Mouse (Mus musculus) liver, embryonic 15.5 days (tissue): ENCODE measurements at regions not wholly inside any gene's neighbourhood (a gene's known extent, or its start where the extent isn't known, plus 50 kb on each side); places are given as distances from the start of the nearest gene placed in this dataset.

Experiments
- ATAC-seq: fragments of 200-750 bp; cut with Nextera tagmentation; 2 replicates; pipeline ENCODE4 v1.8.0; 2017; ENCODE audit warnings: moderate number of reproducible peaks, mild to moderate bottlenecking, moderate library complexity; ENCODE audit not compliant: insufficient read depth
- H3K27ac ChIP-seq: fragments of 300-500 bp; sonication (generic); replicated peaks from 2 replicates; pipeline ENCODE4 v1.5.1; 2015; ENCODE audit warnings: mild to moderate bottlenecking, inconsistent platforms
- H3K27me3 ChIP-seq: fragments of 300-500 bp; sonication (generic); 2 replicates; pipeline ENCODE4 v1.6.1; 2015; ENCODE audit warnings: mild to moderate bottlenecking, inconsistent platforms
- H3K36me3 ChIP-seq: fragments of 300-500 bp; sonication (generic); replicated peaks from 2 replicates; pipeline ENCODE4 v1.6.1; 2015; ENCODE audit warnings: moderate library complexity, mild to moderate bottlenecking, inconsistent platforms
- H3K4me1 ChIP-seq: fragments of 300-500 bp; sonication (generic); replicated peaks from 2 replicates; pipeline ENCODE4 v1.6.1; 2015; ENCODE audit warnings: inconsistent platforms
- H3K4me2 ChIP-seq: fragments of 300-500 bp; sonication (generic); 2 replicates; pipeline ENCODE4 v1.6.1; 2015; ENCODE audit warnings: moderate library complexity, mild to moderate bottlenecking, inconsistent platforms
- H3K4me3 ChIP-seq: fragments of 300-500 bp; sonication (generic); replicated peaks from 2 replicates; pipeline ENCODE4 v1.5.1; 2015; ENCODE audit warnings: mild to moderate bottlenecking, inconsistent platforms
- H3K9ac ChIP-seq: fragments of 300-500 bp; sonication (generic); 2 replicates; pipeline ENCODE4 v1.6.1; 2015; ENCODE audit warnings: moderate library complexity, mild to moderate bottlenecking, inconsistent platforms
- H3K9me3 ChIP-seq: fragments of 300-500 bp; sonication (generic); replicated peaks from 2 replicates; pipeline ENCODE4 v1.6.1; 2016; ENCODE audit warnings: inconsistent platforms
- WGBS: fragments of 180-500 bp; shearing (Covaris S2); methylation state at CpG from one replicate; pipeline ENCODE4 v1.1.7; 2015; ENCODE audit warnings: mixed read lengths; ENCODE audit not compliant: insufficient replicate concordance; 5-methylcytosine and 5-hydroxymethylcytosine counted together

DNA sequence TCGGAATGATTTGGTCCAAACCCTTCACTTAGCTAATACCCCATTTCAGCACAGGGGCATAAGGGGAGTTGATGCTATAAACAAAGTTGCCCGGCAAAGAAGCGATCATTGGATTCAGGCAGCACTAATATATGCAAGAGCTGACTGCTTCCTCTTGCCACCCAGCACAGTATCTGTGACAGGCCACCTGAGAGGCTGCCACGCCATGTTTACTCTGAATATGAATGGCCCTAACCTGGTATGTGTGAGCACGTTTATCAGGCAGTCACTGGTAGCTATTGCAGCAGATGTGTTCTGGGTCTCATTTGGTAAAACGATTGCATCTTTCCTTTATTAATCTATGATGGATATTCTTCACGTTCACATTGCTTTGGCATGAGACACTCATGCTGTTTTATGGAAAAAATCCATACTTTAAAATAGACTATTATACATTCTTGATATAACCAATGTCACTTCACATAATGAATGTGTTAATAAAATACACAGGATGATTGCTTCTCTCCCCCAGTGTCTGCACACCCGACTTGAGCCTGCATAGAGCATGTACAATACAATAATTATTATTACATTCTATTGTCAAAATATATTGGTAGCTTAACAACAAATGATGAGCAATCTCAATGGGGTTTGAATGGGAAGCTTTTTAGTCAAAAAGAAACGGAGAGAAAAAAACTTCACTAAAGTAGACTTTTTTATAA is 375.2 kb downstream of the Adgrl2 start:
- Histone ChIP-seq H3K4me3 (no peak overlapping the region), H3K4me2 (no peak overlapping the region), H3K4me1 (no peaks in the 10 kb centered on the region), H3K36me3 (no peaks in the 10 kb centered on the region), H3K27me3 (no peaks in the 10 kb centered on the region), H3K9me3 (0 out of 2 replicates have a peak, but pooled peaks cover 2% of the 10 kb centered on the region), H3K9ac (no peak overlapping the region), H3K27ac (no peak overlapping the region)
- ATAC-seq = no peak
- WGBS = 56% methylated on average over 9 of the region's 9 CpGs

DNA sequence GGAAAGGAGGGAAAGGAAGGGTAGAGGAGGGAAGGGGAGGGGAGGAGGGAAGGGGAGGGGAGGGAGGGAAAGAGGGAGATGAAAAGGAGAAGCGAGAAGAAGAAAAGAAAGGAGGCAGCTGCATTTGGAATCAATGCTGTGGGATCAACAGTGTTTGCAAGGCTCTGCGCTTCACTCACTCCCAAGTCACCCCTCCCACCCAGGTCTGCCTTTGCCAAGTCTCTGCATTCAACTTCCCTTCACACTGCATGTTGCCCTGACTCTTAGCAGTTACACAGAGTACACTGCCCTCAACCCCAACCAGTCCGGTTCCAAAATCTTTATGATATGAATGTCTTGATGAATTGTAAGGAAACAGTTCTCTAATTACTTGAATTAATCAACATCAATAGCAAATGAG is 376.9 kb downstream of the Adgrl2 start:
- Histone ChIP-seq H3K4me2 (no peak overlapping the region), H3K36me3 (no peaks in the 10 kb centered on the region), H3K4me3 (no peak overlapping the region), H3K27ac (no peak overlapping the region), H3K4me1 (no peaks in the 10 kb centered on the region), H3K27me3 (no peaks in the 10 kb centered on the region), H3K9me3 (0 out of 2 replicates have a peak, but pooled peaks cover 2% of the 10 kb centered on the region), H3K9ac (no peak overlapping the region)
- 54% methylated on average over 3 of the region's 3 CpGs for WGBS
- ATAC-seq = no peak

DNA sequence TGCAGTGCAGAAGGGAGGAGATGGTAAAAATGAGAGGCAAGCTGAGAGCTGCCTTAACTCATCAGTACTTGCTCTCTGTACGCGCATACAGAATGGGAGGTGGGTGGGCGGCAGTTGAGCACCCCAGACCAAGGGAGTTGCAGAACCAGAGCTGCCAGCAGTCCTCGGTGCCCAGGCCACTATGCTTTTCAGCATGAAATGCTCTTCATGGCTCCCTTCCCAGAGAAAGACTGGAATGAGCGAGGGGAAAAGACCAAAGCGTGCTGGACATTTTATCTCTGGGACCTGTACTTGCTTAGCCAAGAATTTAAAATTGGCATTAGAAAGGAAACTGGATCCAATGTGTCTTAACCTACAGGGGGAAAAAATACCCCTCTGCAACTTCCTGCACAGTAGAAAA is 387.1 kb downstream of the Adgrl2 start:
- Histone ChIP-seq H3K36me3 (no peaks in the 10 kb centered on the region), H3K9ac (no peak overlapping the region), H3K4me3 (no peak overlapping the region), H3K9me3 (no peaks in the 10 kb centered on the region), H3K27me3 (no peaks in the 10 kb centered on the region), H3K27ac (no peak overlapping the region), H3K4me2 (no peak overlapping the region), H3K4me1 (no peaks in the 10 kb centered on the region)
- ATAC-seq = no peak
- WGBS = 67% methylated on average over 6 of the region's 6 CpGs

DNA sequence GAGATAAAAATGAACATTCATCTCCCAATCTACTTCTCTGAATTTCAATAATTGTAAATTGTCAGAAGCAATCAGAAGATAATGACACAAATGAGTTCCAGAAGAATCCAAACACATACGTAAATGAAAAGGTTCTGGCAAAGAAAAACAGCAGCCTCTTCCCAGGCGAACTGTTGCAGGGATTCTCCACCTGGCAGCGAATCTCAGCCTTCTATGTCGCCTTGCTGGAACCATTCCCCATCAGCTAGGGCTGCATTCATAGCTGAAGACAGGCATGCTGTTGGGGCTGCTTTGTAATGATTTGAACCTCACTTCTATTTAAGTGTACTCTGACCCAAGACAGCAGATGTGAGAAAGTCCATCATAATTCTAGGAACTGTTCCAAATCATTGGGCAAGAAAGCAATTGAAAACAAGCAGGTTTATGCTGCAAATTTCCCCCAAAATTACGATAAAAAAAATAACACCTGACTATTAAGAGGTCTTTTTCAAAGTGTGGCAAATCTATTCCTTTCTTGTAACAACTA is 387.6 kb downstream of the Adgrl2 start:
- no peak overlapping the region for H3K4me3 ChIP-seq
- ATAC-seq = no peak
- H3K27ac ChIP-seq = no peak overlapping the region
- H3K4me2 ChIP-seq = no peak overlapping the region
- 68% methylated on average over 5 of the region's 5 CpGs for WGBS
- no peak overlapping the region for H3K9ac ChIP-seq
- no peaks in the 10 kb centered on the region for H3K36me3 ChIP-seq
- no peaks in the 10 kb centered on the region for H3K27me3 ChIP-seq
- no peaks in the 10 kb centered on the region for H3K9me3 ChIP-seq
- no peaks in the 10 kb centered on the region for H3K4me1 ChIP-seq

DNA sequence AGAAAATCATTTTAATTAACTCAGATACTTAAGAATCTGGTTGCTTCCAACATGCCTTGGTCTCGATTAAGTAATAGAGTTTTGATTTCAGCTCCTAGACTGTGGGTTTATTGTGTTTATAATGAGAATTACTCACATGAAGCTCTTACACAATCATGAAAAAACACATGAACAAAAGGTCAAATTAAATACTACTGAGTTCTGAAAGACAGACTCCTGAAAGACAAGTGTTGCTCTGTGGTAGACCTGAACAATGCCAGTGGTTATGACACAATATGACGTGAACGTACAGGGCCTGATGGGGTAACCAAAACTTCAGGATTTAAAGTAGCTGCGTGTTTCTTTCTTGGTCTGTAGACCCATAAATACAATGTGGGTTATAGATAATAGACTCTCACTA is 394.8 kb downstream of the Adgrl2 start:
- H3K4me3 ChIP-seq = no peak overlapping the region
- H3K27ac ChIP-seq = no peak overlapping the region
- no peak overlapping the region for H3K4me2 ChIP-seq
- no peaks in the 10 kb centered on the region for H3K36me3 ChIP-seq
- no peak overlapping the region for H3K9ac ChIP-seq
- no peaks in the 10 kb centered on the region for H3K4me1 ChIP-seq
- no peaks in the 10 kb centered on the region for H3K27me3 ChIP-seq
- ATAC-seq = no peak
- no peaks in the 10 kb centered on the region for H3K9me3 ChIP-seq
- 70% methylated on average over 4 of the region's 4 CpGs for WGBS

DNA sequence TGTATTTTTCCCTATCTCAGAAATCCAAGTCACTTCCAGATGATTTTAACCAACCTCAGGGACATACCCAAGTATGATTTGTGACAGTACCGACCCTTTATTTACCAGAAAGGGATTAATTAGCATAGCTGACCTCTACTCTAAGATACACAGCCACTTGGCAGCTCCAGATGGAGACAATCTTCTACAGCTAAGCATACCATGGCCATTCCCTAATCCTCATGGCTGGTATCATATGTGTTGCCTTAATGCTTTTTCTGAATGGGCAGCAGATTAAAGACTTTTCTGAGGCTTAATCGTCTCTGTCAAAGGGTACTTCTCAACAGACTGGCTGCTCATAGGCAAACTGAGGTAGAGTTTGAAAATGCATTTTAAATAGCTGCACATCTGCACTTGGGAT is 400.8 kb downstream of the Adgrl2 start:
- Histone ChIP-seq H3K27me3 (no peaks in the 10 kb centered on the region), H3K36me3 (no peaks in the 10 kb centered on the region), H3K4me2 (no peak overlapping the region), H3K27ac (no peak overlapping the region), H3K4me1 (no peaks in the 10 kb centered on the region), H3K4me3 (no peak overlapping the region), H3K9ac (no peak overlapping the region), H3K9me3 (no peaks in the 10 kb centered on the region)
- whole genome bisulfite sequencing = 63% methylated on average over 2 of the region's 2 CpGs
- ATAC-seq = no peak

DNA sequence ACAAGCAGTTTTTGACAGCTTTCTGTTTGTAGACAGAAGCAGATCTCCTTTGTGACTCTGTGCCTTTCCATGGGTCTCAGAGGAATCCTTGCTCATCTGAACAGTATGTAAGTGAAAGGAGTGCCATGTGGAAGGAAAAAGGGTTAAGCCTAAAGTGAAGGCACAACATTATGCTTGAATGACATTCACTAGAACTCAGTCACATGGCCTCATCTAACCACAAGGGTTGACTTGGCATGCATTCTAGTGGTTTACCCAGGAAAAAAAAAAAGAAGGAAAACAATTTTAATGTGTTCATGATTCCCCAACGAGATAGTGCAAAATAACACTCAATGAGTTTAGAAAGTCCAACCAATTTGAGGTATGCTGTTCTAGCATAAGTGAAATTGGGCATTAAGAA is 414.6 kb downstream of the Adgrl2 start:
- H3K36me3 ChIP-seq = no peaks in the 10 kb centered on the region
- 38% methylated on average over 1 of the region's 1 CpGs for WGBS
- no peaks in the 10 kb centered on the region for H3K9me3 ChIP-seq
- no peak overlapping the region for H3K4me2 ChIP-seq
- ATAC-seq = no peak
- no peak overlapping the region for H3K27ac ChIP-seq
- no peak overlapping the region for H3K4me3 ChIP-seq
- H3K27me3 ChIP-seq = no peaks in the 10 kb centered on the region
- no peak overlapping the region for H3K9ac ChIP-seq
- H3K4me1 ChIP-seq = no peaks in the 10 kb centered on the region

DNA sequence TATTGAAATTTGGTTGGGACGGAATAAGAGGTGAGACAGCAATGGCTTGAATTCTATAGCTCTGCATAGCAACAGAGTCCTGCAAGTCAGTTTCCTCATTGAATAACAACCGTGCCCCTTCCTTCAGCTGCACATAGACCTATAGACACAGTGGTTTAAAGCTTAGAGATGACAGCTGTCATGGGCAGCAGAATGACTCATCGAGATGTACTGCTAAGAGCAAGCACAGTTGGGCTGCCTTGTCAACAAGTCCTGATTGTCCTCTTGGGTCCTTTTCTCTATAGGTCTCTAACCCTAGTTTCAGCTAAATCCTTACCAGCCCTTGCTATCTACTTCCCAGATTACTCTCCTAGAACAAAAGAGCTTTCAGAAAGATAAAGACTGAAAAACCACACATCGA is 417.9 kb downstream of the Adgrl2 start:
- H3K9ac ChIP-seq = no peak overlapping the region
- 54% methylated on average over 4 of the region's 4 CpGs for WGBS
- no peaks in the 10 kb centered on the region for H3K36me3 ChIP-seq
- no peaks in the 10 kb centered on the region for H3K9me3 ChIP-seq
- no peaks in the 10 kb centered on the region for H3K27me3 ChIP-seq
- ATAC-seq = no peak
- no peaks in the 10 kb centered on the region for H3K4me1 ChIP-seq
- H3K27ac ChIP-seq = no peak overlapping the region
- H3K4me3 ChIP-seq = no peak overlapping the region
- H3K4me2 ChIP-seq = no peak overlapping the region

DNA sequence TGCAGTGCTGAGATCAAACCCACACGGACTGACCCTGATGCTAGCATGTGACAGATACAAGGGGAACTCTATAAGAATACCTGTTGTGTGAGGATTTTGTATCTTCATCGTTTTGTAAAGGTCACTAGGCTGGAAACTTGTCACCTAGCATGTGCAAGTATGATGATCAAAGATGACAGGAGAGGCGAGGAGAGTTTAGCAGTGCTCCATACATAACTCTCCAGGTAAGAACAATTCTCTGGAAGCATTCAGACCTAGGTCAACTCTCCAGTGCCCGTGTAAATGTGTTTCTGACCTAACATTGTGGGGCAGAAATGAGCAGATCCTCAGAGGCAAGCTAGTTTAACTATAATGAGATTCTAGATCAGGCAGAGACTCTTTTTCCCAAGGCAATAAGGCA is 425.6 kb downstream of the Adgrl2 start:
- Histone ChIP-seq H3K27me3 (no peaks in the 10 kb centered on the region), H3K36me3 (no peaks in the 10 kb centered on the region), H3K9me3 (no peaks in the 10 kb centered on the region), H3K4me1 (no peaks in the 10 kb centered on the region), H3K9ac (no peak overlapping the region), H3K4me2 (no peak overlapping the region), H3K27ac (no peak overlapping the region), H3K4me3 (no peak overlapping the region)
- WGBS = 52% methylated on average over 4 of the region's 4 CpGs
- ATAC-seq = no peak

DNA sequence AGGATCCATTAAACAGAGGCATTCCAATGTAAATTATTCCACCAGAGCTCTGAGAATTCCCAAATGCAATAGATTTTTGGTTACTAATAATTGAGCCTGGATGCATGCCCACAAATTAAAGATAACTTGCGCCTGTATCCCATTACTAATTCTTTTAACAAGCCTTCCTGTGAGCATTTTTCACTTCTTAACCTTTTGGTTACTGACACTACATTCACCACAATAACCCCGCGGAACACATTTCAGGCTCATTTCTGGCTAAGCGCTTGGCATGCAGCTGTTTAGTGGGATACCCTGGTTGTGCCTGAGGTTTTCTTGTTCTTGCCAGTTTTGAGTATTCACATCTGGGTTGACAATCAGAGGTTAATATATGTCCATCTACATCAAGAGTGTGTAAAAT is 429.1 kb downstream of the Adgrl2 start:
- no peaks in the 10 kb centered on the region for H3K9me3 ChIP-seq
- H3K4me3 ChIP-seq = no peak overlapping the region
- H3K4me1 ChIP-seq = no peaks in the 10 kb centered on the region
- no peaks in the 10 kb centered on the region for H3K36me3 ChIP-seq
- ATAC-seq = no peak
- H3K4me2 ChIP-seq = no peak overlapping the region
- no peak overlapping the region for H3K9ac ChIP-seq
- no peak overlapping the region for H3K27ac ChIP-seq
- no peaks in the 10 kb centered on the region for H3K27me3 ChIP-seq
- WGBS = 71% methylated on average over 4 of the region's 4 CpGs

DNA sequence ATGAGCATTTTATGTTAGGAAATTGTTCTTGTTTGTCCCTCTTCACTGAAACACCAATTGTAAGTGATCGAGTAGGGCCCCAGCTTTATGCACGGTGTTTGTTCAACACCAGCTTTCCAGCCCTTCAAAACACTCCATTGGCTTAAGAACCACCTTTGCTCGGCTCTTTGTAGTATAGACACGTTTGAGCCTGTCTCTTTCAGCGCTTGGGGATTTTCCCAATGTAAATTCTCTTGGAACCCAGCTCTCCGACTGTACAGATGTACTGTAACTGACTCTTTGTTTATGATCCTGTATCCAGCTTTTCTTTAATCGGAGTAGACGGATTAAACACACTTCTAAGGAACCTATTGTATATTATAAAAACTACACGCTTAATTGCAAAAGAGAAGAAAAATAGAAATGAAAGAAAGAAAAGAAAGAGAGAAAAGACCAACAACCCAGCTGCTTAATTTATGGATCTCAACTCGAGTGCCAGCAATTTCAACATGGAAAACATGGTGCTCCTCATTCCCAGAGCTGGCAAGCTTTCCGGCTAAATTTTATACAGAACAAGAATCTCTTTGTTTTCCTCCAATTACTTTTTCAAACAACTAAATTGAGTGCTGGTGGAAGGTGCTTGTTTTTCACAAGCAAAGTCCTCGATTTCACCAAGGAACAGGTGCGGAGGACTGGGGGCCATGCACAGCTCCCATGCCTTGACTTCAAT is 430.4 kb downstream of the Adgrl2 start:
- Histone ChIP-seq H3K27ac (no peak overlapping the region), H3K4me2 (no peak overlapping the region), H3K9me3 (no peaks in the 10 kb centered on the region), H3K4me3 (no peak overlapping the region), H3K27me3 (no peaks in the 10 kb centered on the region), H3K9ac (no peak overlapping the region), H3K36me3 (no peaks in the 10 kb centered on the region), H3K4me1 (no peaks in the 10 kb centered on the region)
- no peak for ATAC-seq
- WGBS = 69% methylated on average over 13 of the region's 13 CpGs
